Mouse (Mus musculus) erythroblast, embryonic 14.5 days (primary cell): ENCODE results near the gene Tstd3. TPM values are rescaled to one million over a fixed set of nuclear protein-coding genes. Genes with fewer than 3 reads are reported as not detected.

Experiments
- H3K27me3 ChIP-seq: 2 replicates; pipeline ENCODE4 v1.6.1; 2012; ENCODE audit warnings: inconsistent platforms; ENCODE audit not compliant: control insufficient read depth
- H3K36me3 ChIP-seq: 2 replicates; pipeline ENCODE4 v1.6.1; 2012; ENCODE audit warnings: mild to moderate bottlenecking, inconsistent platforms; ENCODE audit not compliant: control insufficient read depth
- H3K4me1 ChIP-seq: 2 replicates; pipeline ENCODE4 v1.6.1; 2012; ENCODE audit warnings: inconsistent platforms; ENCODE audit not compliant: control insufficient read depth
- H3K4me3 ChIP-seq: replicated peaks from 2 replicates; pipeline ENCODE3; 2012; ENCODE audit warnings: moderate library complexity, mild to moderate bottlenecking, inconsistent platforms
- H3K9me3 ChIP-seq: 2 replicates; pipeline ENCODE4 v1.6.1; 2012; ENCODE audit warnings: low read length, inconsistent platforms, mixed read lengths; ENCODE audit not compliant: control insufficient read depth
- GATA1 ChIP-seq: IDR thresholded peaks from 2 replicates; pipeline ENCODE4 v1.6.1; 2012; ENCODE audit warnings: low read length, inconsistent platforms, mixed read lengths
- TAL1 ChIP-seq: IDR thresholded peaks from 3 replicates; pipeline ENCODE4 v1.6.1; 2012; ENCODE audit warnings: low read length, inconsistent platforms, mixed read lengths
- polyA plus RNA-seq: library from polyadenylated mRNA; stranded (reverse); fragments of >175 nt; gene quantifications from 2 replicates; pipeline ENCODE4 v1.2.3, GENCODE M21; 2012

Tstd3 gene
- polyA plus RNA-seq, 1 experiment: 0.60 TPM

GRCm38 (mm10) chr4:21786268-21786667, 19.3 kb upstream of the Tstd3 start:
- Histone ChIP-seq H3K27me3 (no peaks in the 10 kb centered on the region), H3K36me3 (peaks cover 94% of the 10 kb centered on the region), H3K4me1 (peaks cover 57% of the 10 kb centered on the region), H3K4me3 (no peak overlapping the region), H3K9me3 (no peaks in the 10 kb centered on the region; the same call in 1 of the 2 replicates)
- no peak for TF ChIP-seq GATA1
- TF ChIP-seq TAL1: no peak

- Histone ChIP-seq H3K27me3 (no peaks in the 10 kb centered on the region), H3K9me3 (no peaks in the 10 kb centered on the region), H3K4me3 (peak overlapping the region; percentile 46), H3K4me1 (peaks cover 87% of the 10 kb centered on the region), H3K36me3 (peaks cover 78% of the 10 kb centered on the region)
- TF ChIP-seq GATA1 (peak; percentile 91), TAL1 (peak; percentile 76)
Observed at GRCm38 (mm10) chr4:21780816-21781726, 14.1 kb upstream of the Tstd3 start.

GRCm38 (mm10) chr4:21776946-21777265, 9.9 kb upstream of the Tstd3 start:
- Histone ChIP-seq H3K27me3 (no peaks in the 10 kb centered on the region), H3K9me3 (peaks cover 2% of the 10 kb centered on the region; the same call in 1 of the 2 replicates), H3K36me3 (peaks cover 37% of the 10 kb centered on the region), H3K4me3 (peak overlapping the region; percentile 95), H3K4me1 (peaks cover 65% of the 10 kb centered on the region)
- TF ChIP-seq GATA1 (no peak), TAL1 (no peak)

GRCm38 (mm10) chr4:21776091-21776945, 9.3 kb upstream of the Tstd3 start:
- TF ChIP-seq TAL1 (no peak), GATA1 (no peak)
- H3K36me3 ChIP-seq: peaks cover 31% of the 10 kb centered on the region
- peak overlapping the region; percentile 95 for H3K4me3 ChIP-seq
- H3K27me3 ChIP-seq: no peaks in the 10 kb centered on the region
- peaks cover 2% of the 10 kb centered on the region; the same call in 1 of the 2 replicates for H3K9me3 ChIP-seq
- peaks cover 60% of the 10 kb centered on the region for H3K4me1 ChIP-seq

- Histone ChIP-seq H3K9me3 (peaks cover 4% of the 10 kb centered on the region; the same call in 1 of the 2 replicates), H3K4me3 (no peak overlapping the region), H3K36me3 (no peaks in the 10 kb centered on the region; the same call in 1 of the 2 replicates), H3K4me1 (peaks cover 26% of the 10 kb centered on the region), H3K27me3 (no peaks in the 10 kb centered on the region)
- TF ChIP-seq GATA1 (no peak), TAL1 (no peak)
Observed at GRCm38 (mm10) chr4:21772306-21772705, 5.3 kb upstream of the Tstd3 start.

GRCm38 (mm10) chr4:21771064-21771463, 4.1 kb upstream of the Tstd3 start:
- peaks cover 4% of the 10 kb centered on the region; the same call in 1 of the 2 replicates for H3K9me3 ChIP-seq
- TF ChIP-seq GATA1: no peak
- no peak for TF ChIP-seq TAL1
- no peak overlapping the region for H3K4me3 ChIP-seq
- peaks cover 30% of the 10 kb centered on the region for H3K4me1 ChIP-seq
- H3K27me3 ChIP-seq: no peaks in the 10 kb centered on the region
- no peaks in the 10 kb centered on the region for H3K36me3 ChIP-seq

- Histone ChIP-seq H3K27me3 (no peaks in the 10 kb centered on the region), H3K4me1 (peaks cover 20% of the 10 kb centered on the region), H3K4me3 (peak overlapping the region; percentile 92), H3K9me3 (0 out of 2 replicates have a peak, but pooled peaks cover 2% of the 10 kb centered on the region), H3K36me3 (peaks cover 3% of the 10 kb centered on the region)
- TF ChIP-seq GATA1 (no peak), TAL1 (no peak)
Observed at GRCm38 (mm10) chr4:21766171-21766862, 695 bp downstream of the Tstd3 start.

GRCm38 (mm10) chr4:21763827-21764226, 3.2 kb downstream of the Tstd3 start:
- H3K27me3 ChIP-seq: no peaks in the 10 kb centered on the region
- TF ChIP-seq TAL1 (no peak), GATA1 (no peak)
- peaks cover 5% of the 10 kb centered on the region for H3K9me3 ChIP-seq
- H3K36me3 ChIP-seq: peaks cover 15% of the 10 kb centered on the region
- H3K4me3 ChIP-seq: no peak overlapping the region
- peaks cover 17% of the 10 kb centered on the region for H3K4me1 ChIP-seq
